Mouse (Mus musculus) lung, postnatal 10 days (tissue): ENCODE measurements around the gene Pdlim7.

ENCODE experiments used
- DNase-seq: peaks from one replicate; pipeline ENCODE4 v3.0.0; 2021

Gene Pdlim7

GRCm38 (mm10) chr13:55513111-55513748, at the start of gene Pdlim7:
TSS of gene Pdlim7 (minus strand) at chr13:55513676.
- peak; percentile 93 for DNase-seq

- peak; percentile 65 for DNase-seq
Measured at GRCm38 (mm10) chr13:55557499-55557898, 44.0 kb upstream of the Pdlim7 start.

GRCm38 (mm10) chr13:55555921-55556320, 42.4 kb upstream of the Pdlim7 start:
- no peak for DNase-seq

- no peak for DNase-seq
Measured at GRCm38 (mm10) chr13:55549061-55549460, 35.6 kb upstream of the Pdlim7 start.

GRCm38 (mm10) chr13:55548426-55548825, 35.0 kb upstream of the Pdlim7 start:
- no peak for DNase-seq

GRCm38 (mm10) chr13:55547916-55548315, 34.4 kb upstream of the Pdlim7 start:
- DNase-seq: no peak

- no peak for DNase-seq
Measured at GRCm38 (mm10) chr13:55544792-55545191, 31.3 kb upstream of the Pdlim7 start.

- peak; percentile 44 for DNase-seq
Measured at GRCm38 (mm10) chr13:55543447-55543846, 30.0 kb upstream of the Pdlim7 start.

- peak; percentile 53 for DNase-seq
Measured at GRCm38 (mm10) chr13:55542891-55543290, 29.4 kb upstream of the Pdlim7 start.

GRCm38 (mm10) chr13:55540933-55541332, 27.5 kb upstream of the Pdlim7 start:
- DNase-seq: peak; percentile 62

- DNase-seq: peak; percentile 99
Measured at GRCm38 (mm10) chr13:55536194-55537175, 23.0 kb upstream of the Pdlim7 start, which contains the start of gene Ddx41. TSS of gene Ddx41 (minus strand) at chr13:55536658.

GRCm38 (mm10) chr13:55535796-55536193, 22.3 kb upstream of the Pdlim7 start:
- no peak for DNase-seq

GRCm38 (mm10) chr13:55535191-55535590, 21.7 kb upstream of the Pdlim7 start:
- no peak for DNase-seq

GRCm38 (mm10) chr13:55529198-55529915, 15.9 kb upstream of the Pdlim7 start, which contains the start of gene Dok3:
TSS of gene Dok3 (minus strand) at chr13:55529296.
- DNase-seq: no peak

- DNase-seq: no peak
Measured at GRCm38 (mm10) chr13:55527834-55528772, 14.6 kb upstream of the Pdlim7 start.

GRCm38 (mm10) chr13:55527212-55527611, 13.7 kb upstream of the Pdlim7 start:
- DNase-seq: no peak

- DNase-seq: no peak
Measured at GRCm38 (mm10) chr13:55525733-55526553, 12.5 kb upstream of the Pdlim7 start.

GRCm38 (mm10) chr13:55523951-55524600, 10.6 kb upstream of the Pdlim7 start:
- no peak for DNase-seq

- DNase-seq: peak; percentile 62
Measured at GRCm38 (mm10) chr13:55523278-55523677, 9.8 kb upstream of the Pdlim7 start.

GRCm38 (mm10) chr13:55522730-55523129, 9.3 kb upstream of the Pdlim7 start:
- DNase-seq: no peak
